Mouse (Mus musculus) midbrain, postnatal 0 days (tissue): ENCODE data around the gene Pip5k1a. TPM values are rescaled to one million over a fixed set of nuclear protein-coding genes. Genes with fewer than 3 reads are reported as not detected.
"Not testable (repeated sequence)": the region's sequence is repeated elsewhere in the genome, so short reads cannot be mapped to it uniquely, and the experiment has no call there.

Experiments used
- ATAC-seq: fragments of 200-750 bp; cut with Nextera tagmentation; 2 replicates; pipeline ENCODE4 v1.8.0; 2017; ENCODE audit warnings: moderate number of reproducible peaks, mild to moderate bottlenecking, moderate TSS enrichment, moderate library complexity; ENCODE audit not compliant: low FRiP score
- DNase-seq: peaks from one replicate; pipeline ENCODE4 v3.0.0-alpha.2; 2015; ENCODE audit warnings: low spot score
- H3K27ac ChIP-seq: fragments of 300-500 bp; sonication (generic); 2 replicates; pipeline ENCODE4 v1.5.1; 2014; ENCODE audit warnings: low read depth, mild to moderate bottlenecking, low read length, mixed read lengths
- H3K27me3 ChIP-seq: fragments of 300-500 bp; sonication (generic); 2 replicates; pipeline ENCODE4 v1.6.1; 2014; ENCODE audit warnings: low read length, control low read depth, mixed read lengths; ENCODE audit not compliant: insufficient read depth
- H3K36me3 ChIP-seq: fragments of 300-500 bp; sonication (generic); 2 replicates; pipeline ENCODE4 v1.6.1; 2014; ENCODE audit warnings: low read length, control low read depth, mixed read lengths; ENCODE audit not compliant: insufficient read depth
- H3K4me1 ChIP-seq: fragments of 300-500 bp; sonication (generic); 2 replicates; pipeline ENCODE4 v1.6.1; 2014; ENCODE audit warnings: mild to moderate bottlenecking, control low read depth, antibody characterized with exemption, low read length, mixed read lengths; ENCODE audit not compliant: insufficient read depth
- H3K4me2 ChIP-seq: fragments of 300-500 bp; sonication (generic); 2 replicates; pipeline ENCODE4 v1.6.1; 2014; ENCODE audit warnings: low read depth, mild to moderate bottlenecking, low read length, mixed read lengths; ENCODE audit not compliant: poor library complexity, severe bottlenecking
- H3K4me3 ChIP-seq: fragments of 300-500 bp; sonication (generic); 2 replicates; pipeline ENCODE4 v1.5.1; 2014; ENCODE audit warnings: low read depth, mild to moderate bottlenecking, low read length, moderate library complexity
- H3K9ac ChIP-seq: fragments of 300-500 bp; sonication (generic); replicated peaks from 2 replicates; pipeline ENCODE4 v1.6.1; 2014; ENCODE audit warnings: mild to moderate bottlenecking, low read length, moderate library complexity, mixed read lengths; ENCODE audit not compliant: poor library complexity, severe bottlenecking
- H3K9me3 ChIP-seq: fragments of 300-500 bp; sonication (generic); 2 replicates; pipeline ENCODE4 v1.6.1; 2016; ENCODE audit warnings: low read length, control low read depth
- CTCF ChIP-seq: IDR thresholded peaks from 2 replicates; pipeline ENCODE4 v1.5.1; 2016; ENCODE audit warnings: antibody characterized with exemption, mild to moderate bottlenecking
- WGBS: fragments of 180-500 bp; shearing (Covaris S2); extraction: QIAGEN DNeasy Blood & Tissue Kit; methylation state at CpG from one replicate; pipeline ENCODE4 v1.1.7; 2014; 5-methylcytosine and 5-hydroxymethylcytosine counted together
- polyA plus RNA-seq: library from polyadenylated mRNA; unstranded; fragments of >200 nt; fragmentation: Nextera tagmentation; extraction: Ambion mirVana; gene quantifications from 2 replicates; pipeline ENCODE4 v1.2.1, GENCODE M21; 2015
- total RNA-seq: library from RNA; depleted of rRNA; stranded (reverse); fragments of >200 nt; gene quantifications from 2 replicates; pipeline ENCODE4 v1.2.3, GENCODE M21; 2014

The Pip5k1a gene
- total and polyA plus RNA-seq, 2 experiments from 2014 or later = 13.3 to 20.1 TPM

- Histone ChIP-seq H3K4me1 (no peaks in the 10 kb centered on the region), H3K9ac (no peak within 1 kb of the TSS), H3K27me3 (no peaks in the 10 kb centered on the region), H3K36me3 (peaks cover 30% of the 10 kb centered on the region), H3K4me2 (no peak within 1 kb of the TSS), H3K4me3 (no peak within 1 kb of the TSS), H3K27ac (no peak within 1 kb of the TSS), H3K9me3 (no peaks in the 10 kb centered on the region)
- TF ChIP-seq CTCF = peak; percentile 60
- 60% methylated on average over 6 of the region's 6 CpGs for WGBS
- no peak for DNase-seq
- ATAC-seq = no peak
Measured at GRCm38 (mm10) chr3:95124246-95124645, 17.5 kb upstream of the Pip5k1a start, which contains the start of gene Tmod4. Tmod4 (plus strand) TSS chr3:95124476.

GRCm38 (mm10) chr3:95121580-95121979, 14.8 kb upstream of the Pip5k1a start:
- TF ChIP-seq CTCF = no peak
- no peak overlapping the region for H3K27ac ChIP-seq
- ATAC-seq (no peak), DNase-seq (no peak)
- no peaks in the 10 kb centered on the region for H3K27me3 ChIP-seq
- H3K9me3 ChIP-seq = no peaks in the 10 kb centered on the region
- 92% methylated on average over 6 of the region's 6 CpGs for WGBS
- H3K4me3 ChIP-seq = no peak overlapping the region
- H3K36me3 ChIP-seq = peaks cover 37% of the 10 kb centered on the region
- no peak overlapping the region for H3K9ac ChIP-seq
- H3K4me2 ChIP-seq = no peak overlapping the region
- no peaks in the 10 kb centered on the region for H3K4me1 ChIP-seq

DNA sequence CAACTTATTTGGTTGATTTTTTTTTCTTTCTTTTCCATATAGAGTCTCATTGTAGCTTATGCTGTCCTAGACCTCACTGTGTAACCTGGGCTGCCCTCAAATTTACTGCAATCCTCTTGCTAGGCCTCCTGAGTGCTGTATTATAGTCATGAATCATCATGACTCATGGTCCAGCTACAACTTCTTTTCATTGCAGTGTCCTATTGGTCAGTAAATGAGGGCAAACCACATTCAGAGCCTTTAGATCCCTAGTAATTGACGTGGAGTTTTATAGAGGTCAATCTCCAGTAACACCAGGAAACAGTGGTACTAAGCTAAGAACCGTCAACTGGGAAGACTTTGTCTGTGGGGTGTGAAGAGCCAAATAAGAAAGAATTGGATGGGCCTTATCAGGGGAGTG, 11.0 kb upstream of the Pip5k1a start:
- Histone ChIP-seq H3K9ac (no peak overlapping the region), H3K27me3 (no peaks in the 10 kb centered on the region), H3K4me1 (0 out of 2 replicates have a peak, but pooled peaks cover 1% of the 10 kb centered on the region), H3K4me3 (no peak overlapping the region), H3K9me3 (no peaks in the 10 kb centered on the region), H3K36me3 (peaks cover 51% of the 10 kb centered on the region), H3K27ac (no peak overlapping the region), H3K4me2 (no peak overlapping the region)
- TF ChIP-seq CTCF = no peak
- 94% methylated on average over 2 of the region's 2 CpGs for WGBS
- DNase-seq = no peak
- ATAC-seq = no peak

DNA sequence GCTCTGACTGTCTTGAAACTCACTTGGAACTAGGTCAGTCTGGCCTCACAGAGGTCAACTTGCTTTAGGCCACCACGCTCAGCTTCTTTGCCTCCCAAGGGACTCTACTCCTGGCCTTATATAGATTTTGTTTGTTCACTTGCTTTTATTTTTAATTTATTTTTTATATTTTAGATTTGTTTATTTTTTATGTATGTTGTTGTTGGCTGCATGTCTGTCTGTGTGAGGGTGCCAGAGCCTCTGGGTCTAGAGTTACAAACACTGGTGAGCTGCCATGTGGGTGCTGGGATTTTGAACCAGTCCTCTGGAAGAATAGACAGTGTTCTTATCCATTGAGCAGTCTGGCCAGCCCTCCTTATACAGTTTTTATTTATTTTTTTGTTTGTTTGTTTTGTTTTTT, 6.0 kb upstream of the Pip5k1a start:
- no peak overlapping the region for H3K27ac ChIP-seq
- no peak for TF ChIP-seq CTCF
- H3K9me3 ChIP-seq = no peaks in the 10 kb centered on the region
- 0 out of 2 replicates have a peak, but pooled peaks cover 3% of the 10 kb centered on the region for H3K4me1 ChIP-seq
- no peak for DNase-seq
- 100% methylated on average over 1 of the region's 1 CpGs for WGBS
- no peak overlapping the region for H3K4me3 ChIP-seq
- no peak overlapping the region for H3K4me2 ChIP-seq
- ATAC-seq = no peak
- no peak overlapping the region for H3K9ac ChIP-seq
- no peaks in the 10 kb centered on the region for H3K27me3 ChIP-seq
- peaks cover 14% of the 10 kb centered on the region for H3K36me3 ChIP-seq

- no peaks in the 10 kb centered on the region for H3K27me3 ChIP-seq
- peak; percentile 95 for DNase-seq
- under 1% methylated on average over 53 of the region's 54 CpGs for WGBS
- peak within 1 kb of the TSS; percentile 85 for H3K4me3 ChIP-seq
- peak; percentile 59; the same call in 1 of the 2 replicates for ATAC-seq
- peaks cover 13% of the 10 kb centered on the region for H3K36me3 ChIP-seq
- TF ChIP-seq CTCF = no peak
- peak within 1 kb of the TSS; percentile 85 for H3K27ac ChIP-seq
- 0 out of 2 replicates have a peak, but pooled peaks cover 3% of the 10 kb centered on the region for H3K4me1 ChIP-seq
- peak within 1 kb of the TSS; percentile 84 for H3K9ac ChIP-seq
- no peaks in the 10 kb centered on the region for H3K9me3 ChIP-seq
- peak within 1 kb of the TSS; percentile 53 for H3K4me2 ChIP-seq
Measured at GRCm38 (mm10) chr3:95110911-95111726, 4.4 kb upstream of the Pip5k1a start, which contains the start of gene Vps72. Vps72 (plus strand) TSS chr3:95111022.

- Histone ChIP-seq H3K27ac (no peak overlapping the region), H3K4me2 (no peak overlapping the region), H3K9me3 (no peaks in the 10 kb centered on the region), H3K9ac (no peak overlapping the region), H3K4me3 (no peak overlapping the region), H3K36me3 (no peaks in the 10 kb centered on the region), H3K4me1 (peaks cover 9% of the 10 kb centered on the region; the same call in 1 of the 2 replicates), H3K27me3 (no peaks in the 10 kb centered on the region)
- WGBS = 61% methylated on average over 2 of the region's 2 CpGs
- no peak for ATAC-seq
- peak; percentile 12 for DNase-seq
- TF ChIP-seq CTCF = peak; percentile 57
Measured at GRCm38 (mm10) chr3:95107898-95108297, 1.2 kb upstream of the Pip5k1a start.

DNA sequence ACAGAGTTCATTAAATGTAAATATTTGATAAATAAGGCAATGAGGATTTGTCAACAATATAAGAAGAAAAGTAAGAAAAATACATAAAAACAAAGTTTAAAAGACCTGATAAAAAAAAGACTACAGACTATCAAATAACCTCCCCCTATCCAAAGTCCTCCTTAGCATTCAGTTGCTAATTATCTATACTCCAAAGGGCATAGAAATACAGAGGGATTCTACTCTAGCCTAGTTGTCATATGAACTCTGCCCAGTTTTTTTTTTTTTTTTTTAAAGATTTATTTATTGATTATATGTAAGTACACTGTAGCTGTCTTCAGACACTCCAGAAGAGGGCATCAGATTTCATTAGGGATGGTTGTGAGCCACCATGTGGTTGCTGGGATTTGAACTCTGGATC, 578 bp upstream of the Pip5k1a start:
- H3K4me3 ChIP-seq = peak overlapping the region; percentile 92
- not testable (repeated sequence) for H3K9ac ChIP-seq, H3K4me1 ChIP-seq, ATAC-seq, DNase-seq, H3K27me3 ChIP-seq, H3K36me3 ChIP-seq, H3K9me3 ChIP-seq
- H3K27ac ChIP-seq = 0 out of 2 replicates have a peak overlapping the region, but pooled peaks have one; percentile 32
- peak overlapping the region; percentile 55 for H3K4me2 ChIP-seq
